Comparison of ENCODE assay signal across 13 mouse cellular contexts in the genomic region with DNA sequence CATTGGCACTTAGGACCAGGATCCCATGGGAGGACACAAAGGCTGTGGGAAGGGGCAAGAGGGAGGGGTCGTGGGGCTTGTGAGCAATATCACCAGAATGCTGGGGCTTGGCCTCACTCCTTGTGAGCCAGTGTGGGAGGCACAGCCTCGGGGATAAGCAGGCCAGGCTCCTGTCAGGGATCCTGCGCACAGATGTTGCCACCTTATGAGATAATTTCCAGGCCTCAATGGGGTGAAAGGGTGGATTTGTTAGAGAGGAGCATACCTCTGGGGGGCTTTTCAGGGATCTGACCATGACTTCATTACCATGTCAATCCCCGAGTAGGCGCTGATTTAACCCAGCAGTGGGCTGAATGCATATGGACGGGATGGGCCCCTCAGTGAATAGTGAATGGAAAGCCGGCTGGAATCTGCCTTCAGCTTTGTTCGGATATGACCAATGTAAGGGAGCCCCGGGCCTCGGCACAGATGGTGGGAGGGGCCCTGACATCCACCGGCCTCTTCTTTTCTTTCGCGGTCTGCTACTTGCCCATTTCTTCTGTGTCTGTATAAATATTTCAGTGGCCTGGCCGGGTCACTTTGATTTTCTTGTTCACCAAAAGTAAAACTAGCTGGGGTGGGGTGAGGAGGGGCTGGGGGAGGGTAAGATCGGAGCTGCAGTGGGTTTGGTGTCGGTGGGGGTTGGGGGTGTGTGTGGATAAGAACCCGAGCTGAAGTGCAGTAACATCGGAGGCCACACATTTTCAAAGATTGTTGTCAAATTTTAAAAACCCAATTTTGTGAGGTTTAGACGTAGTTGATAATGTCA. TPM values are rescaled to one million over a fixed set of nuclear protein-coding genes. Genes with fewer than 3 reads are reported as not detected.
DNase-seq lines count a peak whose midpoint lies in the region; ATAC-seq and TF ChIP-seq lines count a peak whose summit lies in the region.
"Had no signal": no experiment of that assay in that cellular context is flagged by ENCODE, and none has a peak within 500 bp of the region (broad histone marks: within the 10 kb centered on the region; RNA-seq: fewer than 3 reads in every experiment).

No protein-coding gene starts in this region.

- H3K27me3 ChIP-seq in heart, embryonic 10.5 days (ENCODE audit: insufficient read depth, poor library complexity, severe bottlenecking): 0 out of 2 replicates have a peak, but pooled peaks cover 4% of the 10 kb centered on the region
- no peaks in the 10 kb centered on the region for H3K27me3 ChIP-seq in embryonic facial prominence, embryonic 11.5 days (ENCODE audit: control insufficient read depth, insufficient read depth, low read length)
- peaks cover 7% of the 10 kb centered on the region for H3K27me3 ChIP-seq in hindbrain, embryonic 15.5 days
- peaks cover 7% of the 10 kb centered on the region; the same call in 1 of the 2 replicates for H3K27me3 ChIP-seq in midbrain, postnatal 0 days (ENCODE audit: insufficient read depth, low read length)
- H3K27me3 ChIP-seq: liver, embryonic 13.5 days had no signal

- DNase-seq in heart, embryonic 10.5 days (ENCODE audit: low spot score): peak; percentile 78
- DNase-seq in heart, adult 9 months (ENCODE audit: low spot score in 2 of 2): no peak
- peak; percentile 80 for DNase-seq in embryonic facial prominence, embryonic 11.5 days (ENCODE audit: low spot score)
- peak; percentile 27 for DNase-seq in midbrain, postnatal 0 days (ENCODE audit: low spot score)
- DNase-seq in gastrocnemius, adult 18-20 months (ENCODE audit: low spot score): no peak
- DNase-seq in lung, postnatal 4 days: no peak
- no peak for DNase-seq in right cerebral cortex, postnatal 36 days (ENCODE audit: low spot score in 2 of 2)
- DNase-seq: cerebellum, adult 11 months; gastrocnemius, adult 2 months; liver, embryonic 13.5 days had no signal

- WGBS in heart, embryonic 10.5 days: 8% methylated on average over 19 of the region's 19 CpGs
- WGBS in embryonic facial prominence, embryonic 11.5 days: 6% methylated on average over 19 of the region's 19 CpGs
- WGBS in hindbrain, embryonic 15.5 days: 8% methylated on average over 19 of the region's 19 CpGs
- 25% methylated on average over 19 of the region's 19 CpGs for WGBS in midbrain, postnatal 0 days

- H3K4me1 ChIP-seq in heart, embryonic 10.5 days: peaks cover 49% of the 10 kb centered on the region
- H3K4me1 ChIP-seq in embryonic facial prominence, embryonic 11.5 days (ENCODE audit: control insufficient read depth, insufficient read depth, low read length): peaks cover 4% of the 10 kb centered on the region; the same call in 1 of the 2 replicates
- peaks cover 9% of the 10 kb centered on the region; the same call in 1 of the 2 replicates for H3K4me1 ChIP-seq in hindbrain, embryonic 15.5 days (replicated peaks)
- no peaks in the 10 kb centered on the region for H3K4me1 ChIP-seq in midbrain, postnatal 0 days (ENCODE audit: insufficient read depth, low read length)

- H3K4me3 ChIP-seq in heart, embryonic 10.5 days: peak overlapping the region; percentile 38; the same call in 1 of the 2 replicates
- H3K4me3 ChIP-seq in embryonic facial prominence, embryonic 11.5 days (ENCODE audit: low read depth, low read length): no peak overlapping the region
- H3K4me3 ChIP-seq in hindbrain, embryonic 15.5 days: no peak overlapping the region
- H3K4me3 ChIP-seq in midbrain, postnatal 0 days (ENCODE audit: low read depth, low read length): no peak overlapping the region
- H3K4me3 ChIP-seq: gastrocnemius, adult 2 months; liver, embryonic 13.5 days; myocyte had no signal

- no peak for TF ChIP-seq CTCF in midbrain, postnatal 0 days (IDR thresholded peaks at IDR 0.05)

- ATAC-seq in embryonic facial prominence, embryonic 11.5 days (replicated peaks; ENCODE audit: insufficient number of reproducible peaks, low FRiP score, low TSS enrichment, low read depth): peak; percentile 85
- ATAC-seq in hindbrain, embryonic 15.5 days (ENCODE audit: low FRiP score, low read depth): peak; percentile 71
- no peak for ATAC-seq in midbrain, postnatal 0 days (ENCODE audit: low FRiP score)
- ATAC-seq: inflammation-experienced regulatory T-cells, adult 6 months had no signal

- H3K4me2 ChIP-seq in embryonic facial prominence, embryonic 11.5 days (ENCODE audit: low read depth, low read length): peak overlapping the region; percentile 16; the same call in 1 of the 2 replicates
- no peak overlapping the region for H3K4me2 ChIP-seq in hindbrain, embryonic 15.5 days
- no peak overlapping the region for H3K4me2 ChIP-seq in midbrain, postnatal 0 days (ENCODE audit: low read depth, low read length, poor library complexity, severe bottlenecking)
- H3K4me2 ChIP-seq: liver, embryonic 13.5 days had no signal

- H3K9ac ChIP-seq in embryonic facial prominence, embryonic 11.5 days (replicated peaks; ENCODE audit: low read length): no peak overlapping the region
- H3K9ac ChIP-seq in hindbrain, embryonic 15.5 days: no peak overlapping the region
- no peak overlapping the region for H3K9ac ChIP-seq in midbrain, postnatal 0 days (replicated peaks; ENCODE audit: low read length, poor library complexity, severe bottlenecking)
- H3K9ac ChIP-seq: liver, embryonic 13.5 days had no signal

- H3K27ac ChIP-seq in heart, embryonic 10.5 days: peak overlapping the region; percentile 62
- 0 out of 2 replicates have a peak overlapping the region, but pooled peaks have one; percentile 3 for H3K27ac ChIP-seq in embryonic facial prominence, embryonic 11.5 days (replicated peaks; ENCODE audit: low read depth, low read length)
- H3K27ac ChIP-seq in hindbrain, embryonic 15.5 days (replicated peaks): no peak overlapping the region
- H3K27ac ChIP-seq in midbrain, postnatal 0 days (ENCODE audit: low read depth, low read length): no peak overlapping the region
- H3K27ac ChIP-seq: gastrocnemius, adult 2 months; liver, embryonic 13.5 days had no signal

- H3K9me3 ChIP-seq in heart, embryonic 10.5 days: no peaks in the 10 kb centered on the region
- H3K9me3 ChIP-seq in embryonic facial prominence, embryonic 11.5 days (replicated peaks; ENCODE audit: control insufficient read depth, low read length): no peaks in the 10 kb centered on the region
- no peaks in the 10 kb centered on the region for H3K9me3 ChIP-seq in hindbrain, embryonic 15.5 days
- H3K9me3 ChIP-seq in midbrain, postnatal 0 days (ENCODE audit: low read length): no peaks in the 10 kb centered on the region
- H3K9me3 ChIP-seq: liver, embryonic 13.5 days had no signal

- peaks cover 2% of the 10 kb centered on the region; the same call in 1 of the 2 replicates for H3K36me3 ChIP-seq in heart, embryonic 10.5 days
- no peaks in the 10 kb centered on the region for H3K36me3 ChIP-seq in embryonic facial prominence, embryonic 11.5 days (replicated peaks; ENCODE audit: control insufficient read depth, insufficient read depth, low read depth, low read length)
- no peaks in the 10 kb centered on the region for H3K36me3 ChIP-seq in hindbrain, embryonic 15.5 days
- H3K36me3 ChIP-seq in midbrain, postnatal 0 days (ENCODE audit: insufficient read depth, low read length): no peaks in the 10 kb centered on the region
- H3K36me3 ChIP-seq: liver, embryonic 13.5 days had no signal

RNA-seq across cellular contexts. Expression of a gene that starts 27.7 kb away (rescaled TPM):
- 390 and 444 TPM in 2 replicates for polyA plus RNA-seq in heart, embryonic 10.5 days (2016; fragmentation: Nextera tagmentation; extraction: Ambion mirVana)
- polyA plus RNA-seq in embryonic facial prominence, embryonic 11.5 days (2014; fragmentation: Nextera tagmentation; extraction: Ambion mirVana): 583 and 606 TPM in 2 replicates
- polyA plus RNA-seq in hindbrain, embryonic 15.5 days (2015; fragmentation: Nextera tagmentation; extraction: Ambion mirVana): 279 and 312 TPM in 2 replicates
- total RNA-seq in midbrain, postnatal 0 days (2014; rRNA removed): 113 and 146 TPM in 2 replicates
- 200 and 208 TPM in 2 replicates for polyA plus RNA-seq in midbrain, postnatal 0 days (2015; fragmentation: Nextera tagmentation; extraction: Ambion mirVana)
- total RNA-seq in gastrocnemius, adult 18-20 months (2021): 1 to 10 TPM; 2.6 to 3.5 TPM

Comparison
In these comparisons a context has a peak if more than half of its experiments do, and no peak if none do; other contexts are left out.
1. DNase-seq: peak in heart, embryonic 10.5 days (single experiment), embryonic facial prominence, embryonic 11.5 days (single experiment) and midbrain, postnatal 0 days (single experiment); none in heart, adult 9 months (0 of 2), gastrocnemius, adult 18-20 months (single experiment), lung, postnatal 4 days (0 of 2) and right cerebral cortex, postnatal 36 days (0 of 2).
2. H3K27ac ChIP-seq: peak in heart, embryonic 10.5 days (single experiment) and embryonic facial prominence, embryonic 11.5 days (single experiment); none in hindbrain, embryonic 15.5 days (single experiment) and midbrain, postnatal 0 days (single experiment).